Mouse (Mus musculus) Patski (cell line): ENCODE data around the gene Lcmt1. TPM values are rescaled to one million over a fixed set of nuclear protein-coding genes. Genes with fewer than 3 reads are reported as not detected.

Experiments used
- ATAC-seq: fragments of 100-300 bp; one replicate; pipeline ENCODE4 v1.8.0; 2021
- CTCF ChIA-PET: fragments of 350-600 bp; sonication (Branson Sonifier 250); formaldehyde crosslinking; loops from one replicate; lab custom pipeline; 2022; ENCODE audit warnings: inconsistent platforms; lab: Charles Lee
- POLR2A ChIA-PET: fragments of 350-600 bp; sonication (Branson Sonifier 250); formaldehyde crosslinking; loops from one replicate; lab custom pipeline; 2022; ENCODE audit warnings: antibody characterized with exemption, inconsistent platforms; lab: Charles Lee
- DNase-seq: peaks from one replicate; pipeline ENCODE4 v3.0.0-alpha.2; 2011; ENCODE audit warnings: low read depth, low spot score
- H3K27me3 ChIP-seq: fragments of 371-371 bp; one replicate; pipeline ENCODE4 v1.5.1; 2021
- CTCF ChIP-seq: fragments of 100-300 bp; IDR thresholded peaks from one replicate; pipeline ENCODE4 v1.5.1; 2021
- in situ Hi-C: fragments of 300-500 bp; cut with MboI; formaldehyde crosslinking; loops from 3 replicates; pipeline ENCODE4 v1.11.1; 2018; ENCODE audit warnings: low pct_unique_long_range_greater_than_20kb, mixed read lengths
- polyA plus RNA-seq: library from polyadenylated mRNA; unstranded; gene quantifications from one replicate; pipeline ENCODE4 v1.2.3, GENCODE M21; 2021

Lcmt1 gene
- polyA plus RNA-seq, 1 experiment from 2014 or later: 40.4 TPM

DNA sequence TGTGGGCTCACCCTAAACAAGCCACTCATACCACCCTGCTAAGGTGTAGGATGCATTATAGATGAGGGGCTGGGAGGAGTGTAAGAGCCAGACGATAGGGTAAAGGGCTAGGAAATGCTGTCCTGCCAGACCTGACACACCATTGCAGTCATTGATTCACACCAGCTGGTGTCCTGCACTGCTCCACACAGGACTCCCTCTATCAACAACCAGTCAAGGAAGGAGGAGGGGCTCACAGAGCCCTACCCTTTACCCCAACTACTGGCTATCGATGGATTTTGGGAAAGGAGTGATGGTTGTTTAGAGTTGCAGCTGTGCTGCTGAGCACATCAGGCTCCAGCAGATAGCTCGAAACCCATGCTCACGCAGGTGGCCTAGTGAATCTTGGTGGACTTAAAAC is 47.2 kb downstream of the Lcmt1 start:
- ChIA-PET POLR2A (no interaction called here), CTCF (no interaction called here)
- in situ Hi-C loops: no loop called here
- TF ChIP-seq CTCF: no peak
- DNase-seq: no peak
- ATAC-seq: no peak
- no peaks in the 10 kb centered on the region for H3K27me3 ChIP-seq

DNA sequence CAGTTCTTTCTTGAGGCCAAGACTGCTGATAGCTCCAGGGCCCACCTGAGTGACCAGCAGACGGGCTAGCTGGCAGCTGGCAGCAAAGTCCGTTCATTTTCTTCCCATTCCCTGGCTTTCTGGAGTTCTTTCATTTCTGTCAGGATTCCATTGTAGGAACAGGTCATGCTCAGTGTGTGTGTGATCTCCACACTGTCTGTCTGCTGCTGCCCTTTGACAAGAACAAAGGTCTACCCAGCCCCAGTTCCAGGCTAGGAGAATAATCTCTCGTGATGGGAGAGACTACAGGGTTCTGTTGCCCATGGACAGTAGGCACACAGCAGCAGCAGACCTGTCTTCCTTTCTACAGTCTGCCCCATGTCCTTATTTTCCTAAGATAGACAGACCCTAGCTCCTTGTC is 48.1 kb downstream of the Lcmt1 start:
- in situ Hi-C loops: no loop called here
- H3K27me3 ChIP-seq: no peaks in the 10 kb centered on the region
- no peak for ATAC-seq
- CTCF ChIA-PET: no interaction called here
- no peak for TF ChIP-seq CTCF
- no peak for DNase-seq
- POLR2A ChIA-PET: interaction anchor here (0.8 to 1.3 kb wide), 2 partner anchors 47 to 206 kb away, joined by 3 to 4 read pairs; no protein-coding TSS in a partner anchor

DNA sequence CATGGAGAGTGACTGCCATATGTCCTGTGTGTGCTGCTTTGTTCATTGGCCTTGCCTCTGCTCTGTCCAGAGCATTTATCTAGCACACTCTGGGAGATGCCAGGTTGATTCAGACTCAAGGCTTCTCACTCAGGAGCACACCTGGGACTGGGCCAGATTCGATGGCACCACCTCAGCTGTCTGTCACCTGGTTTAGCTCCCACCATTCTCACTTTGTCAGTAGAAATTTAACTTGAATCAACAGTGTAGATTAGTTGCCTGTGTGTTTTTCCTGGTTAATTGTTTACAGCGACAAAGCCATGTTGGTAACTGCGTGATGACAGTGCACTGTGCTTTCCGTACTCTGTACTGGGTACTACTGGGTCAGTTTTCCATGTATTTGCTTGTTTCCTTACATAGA is 50.4 kb downstream of the Lcmt1 start:
- in situ Hi-C loops: no loop called here
- no peaks in the 10 kb centered on the region for H3K27me3 ChIP-seq
- DNase-seq (no peak), ATAC-seq (no peak)
- TF ChIP-seq CTCF: no peak
- POLR2A ChIA-PET: no interaction called here
- CTCF ChIA-PET: no interaction called here

DNA sequence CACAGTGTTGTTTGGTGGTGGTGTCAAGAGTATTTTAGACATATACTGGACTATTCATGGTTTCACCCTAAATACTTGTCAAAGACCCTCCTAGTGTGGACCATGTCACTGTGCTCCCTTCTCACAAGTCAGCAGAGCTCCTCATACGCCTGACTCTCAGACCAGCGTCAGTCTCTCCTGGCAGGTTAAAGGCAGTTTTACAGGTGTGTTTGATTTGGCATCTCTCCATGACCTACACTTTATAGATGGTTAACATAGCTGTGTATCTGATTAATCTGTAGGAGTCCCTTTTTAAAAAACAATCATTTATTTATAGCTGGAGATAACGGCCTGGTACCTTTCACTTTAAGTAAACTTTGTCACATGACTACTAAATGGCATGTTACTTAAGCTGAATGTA is 52.4 kb downstream of the Lcmt1 start:
- no peaks in the 10 kb centered on the region for H3K27me3 ChIP-seq
- ATAC-seq (no peak), DNase-seq (no peak)
- ChIA-PET CTCF (no interaction called here), POLR2A (interaction anchor here (0.5 kb wide), 1 partner anchor 166 kb away, joined by 3 read pairs; no protein-coding TSS in a partner anchor)
- in situ Hi-C loops: no loop called here
- no peak for TF ChIP-seq CTCF

DNA sequence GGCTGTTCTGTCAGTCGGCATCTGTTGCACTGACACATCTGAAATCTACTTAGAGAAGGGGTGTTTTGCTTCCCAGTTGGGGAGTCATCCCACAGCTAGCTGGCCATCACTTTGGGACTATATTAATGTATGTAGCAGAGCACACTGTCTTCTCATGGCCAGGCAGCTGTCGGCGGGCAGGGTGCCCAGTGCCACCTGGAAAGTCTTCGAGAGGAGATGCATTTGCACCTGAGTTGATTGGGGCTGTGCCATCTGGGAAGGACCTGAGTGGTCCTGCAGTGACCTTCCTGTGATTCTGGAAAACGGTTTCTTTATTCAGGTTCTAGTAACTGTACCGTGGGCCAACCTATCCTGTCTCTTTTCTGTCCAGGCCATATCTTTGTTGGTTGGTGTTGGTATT is 54.7 kb downstream of the Lcmt1 start:
- CTCF ChIA-PET: no interaction called here
- POLR2A ChIA-PET: no interaction called here
- in situ Hi-C loops: no loop called here
- no peaks in the 10 kb centered on the region for H3K27me3 ChIP-seq
- no peak for TF ChIP-seq CTCF
- DNase-seq (no peak), ATAC-seq (no peak)

DNA sequence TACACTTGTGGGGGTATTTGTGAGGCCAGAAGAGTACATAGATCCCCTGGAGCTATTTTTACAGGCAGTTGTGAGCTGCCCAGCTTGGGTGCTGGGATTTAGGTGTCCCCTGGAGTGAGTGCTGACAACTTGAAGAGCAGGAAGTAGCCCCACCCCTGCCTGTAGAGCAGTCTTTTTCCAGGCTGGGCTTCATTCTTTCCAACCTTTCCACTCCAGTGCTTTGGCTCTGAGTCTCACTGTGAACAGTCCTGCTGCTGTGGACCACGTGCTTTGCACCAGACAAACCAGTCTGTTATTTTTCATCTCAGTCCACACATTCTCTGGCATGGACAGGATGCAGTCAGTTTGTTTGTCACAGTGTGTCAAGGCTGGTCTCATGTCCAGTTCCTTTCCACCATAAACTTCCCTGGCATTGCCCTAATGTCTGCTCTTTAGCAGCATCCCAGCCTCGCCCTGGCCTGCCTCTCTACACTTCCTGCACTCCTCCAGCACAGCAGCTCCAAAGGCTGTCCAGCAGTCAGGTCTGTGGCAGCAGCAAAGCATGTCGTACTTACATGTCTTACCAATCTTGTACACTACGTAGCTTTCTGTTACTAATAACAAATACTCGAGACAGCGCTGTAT is 55.7 kb downstream of the Lcmt1 start:
- DNase-seq (no peak), ATAC-seq (no peak)
- in situ Hi-C loops: no loop called here
- POLR2A ChIA-PET: interaction anchor here (1.0 kb wide), 1 partner anchor 20 kb away, joined by 3 read pairs; no protein-coding TSS in a partner anchor
- TF ChIP-seq CTCF: no peak
- no peaks in the 10 kb centered on the region for H3K27me3 ChIP-seq
- CTCF ChIA-PET: interaction anchor here (1.3 kb wide), 1 partner anchor 13 kb away, joined by 3 read pairs; no protein-coding TSS in a partner anchor

DNA sequence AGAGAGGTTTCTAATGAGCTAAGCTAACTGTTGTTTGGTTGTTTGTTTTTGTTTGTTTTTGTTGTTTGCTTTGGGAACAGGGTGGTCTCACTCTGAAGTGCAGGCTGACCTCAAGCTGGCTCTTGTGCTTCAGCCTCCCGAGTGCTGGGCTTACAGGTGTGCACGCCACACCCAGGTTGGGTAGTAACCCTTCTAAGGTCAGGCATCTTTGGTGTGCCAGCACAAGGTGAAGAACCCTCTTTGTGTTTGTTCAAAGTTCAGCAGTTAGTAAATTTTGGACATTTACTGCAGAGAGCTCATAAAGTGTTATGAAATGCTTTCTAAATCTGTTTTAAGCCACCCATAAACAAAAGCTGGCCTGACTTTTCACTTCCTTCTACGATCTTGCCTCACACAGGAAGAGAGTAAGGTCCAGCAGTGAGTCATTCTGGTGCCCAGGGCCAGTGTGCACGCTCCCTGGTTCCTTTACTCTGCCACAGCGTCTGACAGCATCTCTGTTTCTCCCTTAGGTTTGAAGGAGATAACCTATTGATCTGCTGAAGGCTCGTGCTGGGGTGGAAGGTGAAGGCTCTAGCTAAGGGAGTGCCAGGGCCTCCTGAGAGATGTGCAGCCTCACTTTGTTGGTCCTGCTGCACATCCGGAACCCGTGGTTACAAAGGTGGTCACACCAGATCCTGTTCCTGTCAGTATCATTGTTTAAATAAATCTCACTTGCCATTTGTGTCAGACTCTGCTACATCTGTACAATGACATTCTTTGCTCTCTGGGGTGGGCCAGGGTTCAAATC is 60.2 kb downstream of the Lcmt1 start:
- CTCF ChIA-PET: interaction anchor here (0.9 to 1.2 kb wide), 3 partner anchors 22 to 37 kb away, joined by 3 read pairs; no protein-coding TSS in a partner anchor
- in situ Hi-C loops: no loop called here
- no peaks in the 10 kb centered on the region for H3K27me3 ChIP-seq
- POLR2A ChIA-PET: no interaction called here
- DNase-seq (no peak), ATAC-seq (peak; percentile 60)
- no peak for TF ChIP-seq CTCF

DNA sequence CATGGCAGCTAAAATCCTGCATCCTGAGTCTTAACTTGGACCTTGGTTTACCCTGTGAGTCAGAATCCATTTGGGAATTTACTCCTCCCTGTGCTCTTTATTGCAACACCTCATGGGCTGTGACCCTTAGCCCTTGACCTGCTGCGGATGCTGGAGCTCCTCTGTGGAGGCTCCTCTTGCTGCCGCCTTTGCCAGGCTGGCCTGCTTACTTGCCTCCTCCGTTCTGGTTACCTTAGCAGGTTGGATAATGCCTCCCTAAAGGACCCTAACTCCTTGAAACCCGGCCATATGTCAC is 60.8 kb downstream of the Lcmt1 start:
- ChIA-PET CTCF (interaction anchor here (0.9 to 1.1 kb wide), 2 partner anchors 21 to 36 kb away, joined by 3 read pairs; no protein-coding TSS in a partner anchor), POLR2A (no interaction called here)
- in situ Hi-C loops: no loop called here
- no peak for TF ChIP-seq CTCF
- H3K27me3 ChIP-seq: no peaks in the 10 kb centered on the region
- ATAC-seq (no peak), DNase-seq (no peak)

DNA sequence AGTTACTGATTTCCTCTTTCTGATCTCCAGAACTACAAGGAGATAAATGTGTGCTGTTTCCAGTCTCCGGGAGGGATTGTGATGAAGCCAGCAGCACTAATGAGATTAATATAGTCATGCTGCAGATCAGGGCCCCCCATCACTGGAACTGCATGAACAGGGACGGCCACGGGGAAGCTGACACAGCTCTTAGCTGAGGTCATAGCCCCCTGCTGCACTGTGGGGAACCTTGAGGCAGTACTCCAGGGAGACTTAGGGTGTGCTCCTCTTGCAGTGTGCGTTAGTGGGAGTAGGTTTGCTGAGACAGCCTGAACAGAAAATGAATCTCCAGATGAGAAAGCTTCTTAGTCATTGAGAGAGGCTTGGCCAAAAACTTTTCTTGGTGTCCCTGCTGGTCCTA is 61.6 kb downstream of the Lcmt1 start:
- no peak for DNase-seq
- no peaks in the 10 kb centered on the region for H3K27me3 ChIP-seq
- TF ChIP-seq CTCF: no peak
- CTCF ChIA-PET: interaction anchor here (0.9 kb wide), 1 partner anchor 20 kb away, joined by 3 read pairs; no protein-coding TSS in a partner anchor
- POLR2A ChIA-PET: no interaction called here
- in situ Hi-C loops: no loop called here
- ATAC-seq: no peak

DNA sequence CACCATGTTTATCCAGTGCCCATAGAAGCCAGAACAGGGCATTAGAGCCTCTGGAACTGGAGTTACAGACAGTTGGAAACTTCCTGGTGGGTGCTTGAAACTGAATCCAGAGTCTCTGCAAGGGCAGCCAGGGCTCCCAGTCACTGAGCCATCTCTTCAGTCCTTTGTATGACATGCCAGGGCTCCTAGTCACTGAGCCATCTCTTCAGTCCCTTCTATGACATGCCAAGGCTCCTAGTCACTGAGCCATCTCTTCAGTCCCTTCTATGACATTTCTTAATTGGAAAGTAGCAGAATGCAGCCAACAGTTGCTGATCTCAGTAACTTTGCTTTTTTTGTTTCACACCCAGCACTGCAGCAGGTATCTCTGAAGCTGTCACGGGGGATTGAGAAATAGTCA is 72.5 kb downstream of the Lcmt1 start:
- in situ Hi-C loops: no loop called here
- H3K27me3 ChIP-seq: peaks cover 3% of the 10 kb centered on the region
- DNase-seq: no peak
- TF ChIP-seq CTCF: no peak
- ATAC-seq: peak; percentile 62
- POLR2A ChIA-PET: no interaction called here
- CTCF ChIA-PET: no interaction called here

DNA sequence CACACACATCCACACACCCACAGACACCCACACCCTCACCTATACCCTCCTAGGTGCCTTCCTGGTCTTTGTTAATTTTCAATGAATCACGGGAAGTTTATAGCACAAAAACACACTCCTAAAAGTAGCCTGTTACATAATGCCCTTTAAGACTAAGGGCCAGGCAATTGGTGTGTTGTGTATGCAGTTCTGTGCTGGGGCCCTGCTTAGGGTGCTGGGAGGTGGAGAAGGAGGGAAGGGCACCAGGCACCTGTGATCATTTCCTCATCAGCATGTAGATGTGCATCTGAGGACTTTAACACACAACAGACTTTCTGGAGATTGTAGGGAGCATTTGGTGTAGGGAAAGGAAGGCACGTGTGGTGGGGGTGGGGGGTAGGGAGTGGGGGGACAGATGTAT is 79.2 kb downstream of the Lcmt1 start:
- no peak for DNase-seq
- CTCF ChIA-PET: no interaction called here
- H3K27me3 ChIP-seq: no peaks in the 10 kb centered on the region
- ATAC-seq: no peak
- in situ Hi-C loops: no loop called here
- no peak for TF ChIP-seq CTCF
- POLR2A ChIA-PET: no interaction called here
